Mouse (Mus musculus): ENCODE data around the gene Mfap4.

Mfap4 gene

GRCm38 (mm10) chr11:61518871-61519270 is 33.6 kb downstream of the Mfap4 start:
- DNase-seq (ENCODE audit: low read depth, low spot score): no peak

GRCm38 (mm10) chr11:61519484-61520107 is 34.4 kb downstream of the Mfap4 start:
- DNase-seq (ENCODE audit: low read depth, low spot score): no peak

DNA sequence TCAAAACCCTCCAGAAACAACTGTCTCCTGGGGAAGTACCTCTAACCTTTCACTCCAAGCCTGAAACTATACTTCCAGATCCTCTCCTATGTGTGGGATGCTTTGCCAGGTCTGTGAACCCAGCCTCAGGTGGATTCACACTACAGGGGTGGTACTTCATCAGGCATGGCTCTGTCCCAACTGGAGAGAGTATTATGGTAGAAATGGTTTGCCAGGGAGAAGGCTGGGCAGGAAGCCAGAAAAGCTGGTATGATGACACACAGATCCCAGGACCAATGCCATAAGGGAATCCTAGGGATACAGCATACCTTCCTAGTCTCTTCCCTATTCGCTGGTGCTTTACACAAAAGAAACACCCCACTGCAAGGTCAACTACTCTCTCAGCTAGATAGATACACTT is 41.6 kb downstream of the Mfap4 start:
- DNase-seq (ENCODE audit: low read depth, low spot score): peak; percentile 69

- DNase-seq (ENCODE audit: low read depth, low spot score): no peak
These were observed 44.1 kb downstream of the Mfap4 start for GRCm38 (mm10) chr11:61529268-61529713.

- peak; percentile 61 for DNase-seq (ENCODE audit: low read depth, low spot score)
These were observed 47.6 kb downstream of the Mfap4 start for GRCm38 (mm10) chr11:61532820-61533219.

DNA sequence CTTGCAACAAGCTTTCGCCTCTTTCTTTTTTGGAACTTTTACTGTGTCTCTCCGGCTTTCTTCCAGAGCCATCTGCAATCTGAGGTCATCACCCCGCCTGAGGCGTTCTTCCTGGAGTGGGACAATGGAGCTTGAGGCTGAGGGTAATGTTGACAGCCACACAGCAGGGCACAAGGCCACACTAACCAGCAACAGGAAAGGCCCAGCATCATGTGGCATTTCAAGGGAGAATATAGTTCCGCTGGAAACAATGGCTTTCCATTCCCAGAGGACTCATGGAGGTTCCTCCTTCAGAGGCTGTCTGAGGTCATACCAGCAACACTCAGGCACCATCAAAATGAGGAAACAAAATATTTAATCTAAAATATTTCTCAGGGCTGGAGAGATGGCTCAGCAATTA is 48.3 kb downstream of the Mfap4 start:
- DNase-seq (ENCODE audit: low read depth, low spot score): no peak

DNA sequence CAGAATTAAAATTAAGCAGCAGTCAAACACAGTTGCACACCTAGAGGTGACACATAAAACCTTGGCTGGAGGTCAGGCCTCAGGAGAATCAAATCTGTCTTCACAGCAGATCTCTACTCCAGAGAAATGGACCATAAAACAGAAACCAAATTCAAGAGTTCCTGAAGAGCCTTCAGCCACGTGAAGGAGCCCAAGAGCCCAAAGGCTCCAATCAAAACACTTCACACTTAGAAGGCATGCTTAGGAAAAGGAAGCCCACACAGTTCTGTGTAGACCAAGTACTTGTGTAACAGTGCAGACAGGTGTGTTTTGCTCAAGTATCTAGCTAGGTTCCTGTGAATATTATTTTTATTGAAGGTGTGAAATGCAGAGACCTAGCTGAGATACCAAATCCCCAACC is 50.3 kb downstream of the Mfap4 start:
- DNase-seq (ENCODE audit: low read depth, low spot score): no peak

GRCm38 (mm10) chr11:61536952-61537351 is 51.7 kb downstream of the Mfap4 start:
- DNase-seq (ENCODE audit: low read depth, low spot score): no peak

DNA sequence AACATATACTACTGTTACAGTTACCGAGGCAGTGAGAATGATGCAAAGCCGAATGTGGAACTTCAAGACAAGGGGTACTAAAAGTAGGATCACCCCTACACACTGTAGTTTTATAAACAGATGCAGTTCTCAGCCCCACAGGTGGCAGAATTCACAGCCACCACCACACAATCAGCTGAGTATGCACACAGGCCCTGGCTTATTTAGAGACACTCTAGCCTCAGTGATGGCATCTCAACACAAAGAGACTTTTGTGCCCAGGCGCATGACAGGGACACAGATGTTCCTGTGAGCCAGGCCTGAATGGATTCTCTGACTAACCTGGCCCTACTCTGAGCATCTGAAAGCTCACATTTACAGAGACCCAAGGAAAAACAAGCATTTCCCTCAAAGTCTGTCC is 52.1 kb downstream of the Mfap4 start:
- DNase-seq (ENCODE audit: low read depth, low spot score): no peak
